Mouse (Mus musculus): Measurements from ENCODE around the gene Idi1. TPM values are rescaled to one million over a fixed set of nuclear protein-coding genes. Genes with fewer than 3 reads are reported as not detected.
A peak's percentile ranks its signal among the peaks of the same experiment; 100 is the strongest.
"Not testable (repeated sequence)": the region's sequence is repeated elsewhere in the genome, so short reads cannot be mapped to it uniquely, and the experiment has no call there.

Gene Idi1
- total RNA-seq, 2 experiments from 2014 or later, result 7.9 TPM

- no peak for DNase-seq
- intact Hi-C loops (cut with DNase I), result loop anchor here (5.0 kb wide), 1 partner anchor 124 kb away; the partner anchor contains the start of gene Gtpbp4
These were observed 11.5 kb upstream of the Idi1 start for GRCm38 (mm10) chr13:8873776-8874175.

GRCm38 (mm10) chr13:8881611-8882010, 3.7 kb upstream of the Idi1 start:
- intact Hi-C loops (cut with DNase I), result loop anchor here (10.0 kb wide), 1 partner anchor 963 kb away; no protein-coding TSS in a partner anchor
- no peak for DNase-seq

- intact Hi-C loops (cut with DNase I), result loop anchor here (10.0 kb wide), 1 partner anchor 961 kb away; no protein-coding TSS in a partner anchor
- not testable (repeated sequence) for DNase-seq
These were observed 1.4 kb upstream of the Idi1 start for GRCm38 (mm10) chr13:8883870-8884269.

- no peak for DNase-seq
- intact Hi-C loops (cut with DNase I), result loop anchor here (5.0 to 10.0 kb wide), 3 partner anchors 111 to 959 kb away; partner anchors contain the start of genes Gtpbp4 and Larp4b
These were observed 872 bp downstream of the Idi1 start for GRCm38 (mm10) chr13:8886185-8886560.

GRCm38 (mm10) chr13:8888603-8889002, 3.3 kb downstream of the Idi1 start:
- intact Hi-C loops (cut with DNase I), result loop anchor here (5.0 to 10.0 kb wide), 3 partner anchors 109 to 956 kb away; partner anchors contain the start of genes Gtpbp4 and Larp4b
- peak in 1 of 2 experiments; percentile 14 for DNase-seq

- DNase-seq; intact Hi-C loops (cut with DNase I): not testable (repeated sequence)
These were observed 20.7 kb downstream of the Idi1 start for GRCm38 (mm10) chr13:8905986-8906385.

- intact Hi-C loops (cut with DNase I); DNase-seq: not testable (repeated sequence)
These were observed 28.6 kb downstream of the Idi1 start for GRCm38 (mm10) chr13:8913890-8914289.

- intact Hi-C loops (cut with DNase I), result no loop called here
These were observed 48.2 kb downstream of the Idi1 start for GRCm38 (mm10) chr13:8933499-8933898.

GRCm38 (mm10) chr13:8937611-8938140, 52.4 kb downstream of the Idi1 start:
- intact Hi-C loops (cut with DNase I); DNase-seq: not testable (repeated sequence)

More at GRCm38 (mm10) chr13:8933499-8933898, 48.2 kb downstream of the Idi1 start:
- DNase-seq, result no peak

- intact Hi-C loops (cut with DNase I); DNase-seq: not testable (repeated sequence)
These were observed 55.8 kb downstream of the Idi1 start for GRCm38 (mm10) chr13:8941110-8941509.

GRCm38 (mm10) chr13:8941701-8942100, 56.4 kb downstream of the Idi1 start:
- DNase-seq; intact Hi-C loops (cut with DNase I): not testable (repeated sequence)

Small RNA genes lying within 50 kb of the gene (microRNA-seq; reads per million reads assigned to microRNA genes)
- 0 reads per million in 2 experiments for gene Gm22750

Other genes starting within 250 kb of the Idi1 start
- gene Wdr37, start 13.6 kb upstream of the Idi1 start, total RNA-seq (2021), result 10 to 100 TPM; 39.0 to 39.8 TPM
- gene Gm9745, start 62.7 kb downstream of the Idi1 start, total RNA-seq (2021), result not detected
- gene Idi2, start 67.4 kb downstream of the Idi1 start, total RNA-seq (2021), result not detected
- gene Gtpbp4, start 110.6 kb downstream of the Idi1 start, total RNA-seq (2021), result 10 to 100 TPM; 40.1 to 41.0 TPM
- 10 to 100 TPM; 78.4 to 81.5 TPM for gene Larp4b, start 208.4 kb downstream of the Idi1 start, total RNA-seq (2021)

All from heart, postnatal 10 days (tissue).